Mouse (Mus musculus): ENCODE results near the gene Slc16a5.

Slc16a5 gene

DNA sequence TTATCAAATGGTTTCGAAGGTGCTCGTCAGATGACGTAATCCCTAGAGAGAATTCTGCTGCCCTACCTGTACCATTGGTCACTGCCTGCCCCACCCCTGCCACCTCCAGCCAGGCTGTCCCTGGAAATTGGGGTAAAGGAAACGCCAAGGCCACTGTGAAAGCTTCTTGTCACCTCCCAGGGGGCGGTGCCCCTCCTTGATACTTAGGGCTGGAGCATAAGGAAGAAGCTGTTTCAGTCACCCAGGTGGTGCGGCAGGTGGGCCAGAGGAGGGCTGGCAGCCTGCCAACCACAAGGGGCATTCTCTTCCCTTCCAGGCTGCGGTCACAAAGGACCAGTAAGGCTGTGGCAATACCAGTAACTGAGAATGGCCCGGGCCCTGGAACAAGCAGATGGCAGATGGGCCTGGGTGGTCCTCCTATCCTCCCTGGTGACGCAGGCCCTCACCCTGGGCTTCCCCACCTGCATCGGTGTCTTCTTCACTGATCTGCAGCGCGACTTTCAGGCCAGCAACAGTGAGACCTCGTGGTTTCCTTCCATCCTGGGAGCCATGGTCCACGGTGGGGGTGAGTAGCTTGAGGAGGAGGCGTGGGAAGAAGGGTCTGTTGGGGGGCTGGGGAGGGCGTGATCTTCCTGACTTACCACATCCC lies at the start of gene Slc16a5:
Gene Slc16a5, plus strand, starts transcription at position 232 of the 649 bp plus-strand sequence.
- DNase-seq (ENCODE audit: low spot score in 2 of 2): no peak

DNA sequence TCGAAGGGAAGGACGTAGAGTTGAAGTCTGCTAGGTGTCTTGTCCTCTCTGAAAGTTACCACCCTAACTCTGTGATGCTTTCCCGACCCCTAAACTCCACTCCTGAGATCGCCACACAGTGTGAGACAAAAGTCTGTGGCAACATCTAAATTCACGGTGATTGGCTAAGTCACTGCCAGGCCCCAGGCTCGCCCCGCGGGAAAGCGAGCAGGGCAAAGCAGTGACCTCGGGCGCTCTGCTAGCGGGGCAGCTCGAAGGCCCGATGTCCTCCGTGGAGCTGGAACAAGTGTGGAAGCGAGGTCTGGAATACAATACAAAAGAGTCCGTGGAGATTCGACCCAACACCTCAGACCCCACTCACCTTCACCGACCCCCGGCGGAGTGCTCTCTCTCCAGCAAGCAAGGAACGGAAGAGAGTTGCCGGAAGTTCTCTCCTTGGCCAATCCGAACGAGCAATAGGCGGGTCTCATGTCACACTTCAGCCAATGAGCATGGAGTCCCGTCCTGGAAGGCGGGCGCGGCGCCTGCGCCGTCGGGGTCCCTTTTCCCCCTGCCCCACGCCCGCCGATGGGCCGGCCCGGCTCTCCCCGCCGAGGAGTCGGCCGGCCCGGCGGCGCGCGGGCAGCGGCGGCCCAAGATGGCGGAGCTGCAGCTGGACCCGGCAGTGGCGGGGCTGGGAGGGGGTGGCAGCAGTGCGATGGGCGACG lies 42.6 kb upstream of the Slc16a5 start, which contains the start of the genes Atp5h and Kctd2:
Gene Atp5h, minus strand, starts transcription at position 432 of the 707 bp plus-strand sequence.
Gene Kctd2, plus strand, starts transcription at position 598 of the 707 bp plus-strand sequence.
- DNase-seq (ENCODE audit: low spot score in 2 of 2): peak; percentile 93 to 95

DNA sequence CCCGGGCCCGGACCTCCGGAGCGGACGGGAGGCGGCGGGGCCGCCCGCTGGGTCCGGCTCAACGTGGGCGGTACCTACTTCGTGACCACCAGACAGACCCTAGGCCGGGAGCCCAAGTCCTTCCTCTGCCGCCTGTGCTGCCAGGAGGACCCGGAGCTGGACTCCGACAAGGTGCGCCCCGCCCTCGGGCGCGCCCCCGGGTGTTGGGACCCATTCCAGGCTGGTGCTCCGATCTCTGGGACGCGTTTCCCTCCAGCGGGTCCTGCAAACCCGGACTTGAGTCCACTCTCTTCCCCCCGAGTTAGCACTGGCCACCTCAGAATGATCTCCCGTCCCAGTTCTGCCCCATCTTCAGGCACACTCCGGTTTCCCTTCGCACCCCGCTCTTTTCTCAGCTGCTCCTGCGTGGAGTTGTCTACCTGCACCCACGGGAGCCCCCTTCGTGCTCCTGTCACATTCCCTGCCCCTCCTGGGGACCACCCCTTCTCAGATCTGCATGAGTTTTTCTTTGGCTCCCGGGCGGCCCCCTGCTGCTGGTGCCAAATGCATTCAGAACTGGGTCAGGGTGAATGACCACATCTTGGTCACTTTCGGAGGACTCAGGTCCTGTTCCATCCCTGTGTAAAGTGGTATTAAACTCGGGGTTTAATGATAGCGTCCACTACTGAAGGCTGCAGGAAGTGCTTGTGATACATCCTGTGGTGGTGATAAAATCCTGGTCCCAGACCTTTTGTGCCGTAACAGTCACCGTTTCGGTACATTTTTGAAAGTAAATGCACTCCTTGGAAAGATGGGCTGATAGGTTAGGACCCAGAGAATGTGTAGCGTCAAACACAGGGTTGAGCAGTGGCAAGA lies 41.7 kb upstream of the Slc16a5 start:
- peak; percentile 60 to 72 for DNase-seq (ENCODE audit: low spot score in 2 of 2)

DNA sequence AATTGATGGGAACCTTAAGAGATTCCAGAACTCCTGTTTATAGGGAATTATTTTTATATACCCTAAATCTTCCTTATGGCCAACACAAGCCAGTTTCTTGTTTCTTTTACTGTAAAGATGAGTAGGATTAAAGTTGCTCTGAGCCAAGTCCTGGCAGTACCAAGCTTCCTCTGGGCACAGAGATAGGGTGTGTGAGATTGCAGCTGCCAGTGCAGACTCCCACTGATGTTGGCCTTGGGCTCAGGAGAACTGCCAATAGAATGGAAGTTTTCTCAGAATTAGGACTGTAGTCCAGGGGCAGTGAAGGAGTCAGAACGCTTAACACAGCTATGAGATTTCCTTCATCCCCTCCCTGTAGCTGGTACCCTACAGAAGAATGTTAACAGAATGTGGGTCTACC lies 40.9 kb upstream of the Slc16a5 start:
- DNase-seq (ENCODE audit: low spot score in 2 of 2): no peak

DNA sequence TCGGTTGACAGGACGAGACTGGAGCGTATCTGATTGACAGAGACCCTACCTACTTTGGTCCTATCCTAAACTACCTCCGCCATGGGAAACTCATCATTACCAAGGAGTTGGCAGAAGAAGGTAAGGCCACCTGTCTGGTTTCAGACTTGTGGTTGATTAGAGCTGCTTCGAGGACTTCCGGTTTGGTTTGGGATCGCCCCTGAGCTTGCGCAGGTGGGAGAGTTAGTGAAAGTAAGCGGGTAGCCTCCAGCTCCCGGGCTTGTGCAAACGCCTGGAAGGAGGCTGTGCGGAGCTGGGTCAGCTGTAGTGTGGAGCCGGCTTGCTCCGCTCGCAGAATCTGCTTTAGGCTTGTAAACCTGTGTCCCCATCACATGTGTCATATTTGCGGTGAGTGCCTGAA lies 40.3 kb upstream of the Slc16a5 start:
- DNase-seq (ENCODE audit: low spot score in 2 of 2): no peak

DNA sequence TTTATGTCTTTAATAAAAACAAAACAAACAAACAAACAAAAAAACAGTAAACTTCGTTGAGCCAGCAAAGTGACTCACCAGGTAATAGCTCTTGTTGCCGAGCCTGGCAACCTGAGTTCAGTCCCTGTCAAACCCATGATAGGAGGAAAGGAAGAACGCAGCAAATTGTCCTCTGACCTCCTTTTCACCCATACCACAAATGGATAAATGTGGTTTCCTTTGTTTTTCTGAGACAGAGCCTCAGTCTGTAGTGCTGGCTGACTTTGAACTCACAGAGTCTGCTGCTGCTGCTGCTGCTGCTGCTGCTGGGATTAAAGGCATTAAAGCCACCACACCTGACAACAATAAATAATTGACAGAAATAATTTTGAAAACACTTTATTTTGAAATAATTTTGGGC lies 39.2 kb upstream of the Slc16a5 start:
- no peak for DNase-seq (ENCODE audit: low spot score in 2 of 2)

DNA sequence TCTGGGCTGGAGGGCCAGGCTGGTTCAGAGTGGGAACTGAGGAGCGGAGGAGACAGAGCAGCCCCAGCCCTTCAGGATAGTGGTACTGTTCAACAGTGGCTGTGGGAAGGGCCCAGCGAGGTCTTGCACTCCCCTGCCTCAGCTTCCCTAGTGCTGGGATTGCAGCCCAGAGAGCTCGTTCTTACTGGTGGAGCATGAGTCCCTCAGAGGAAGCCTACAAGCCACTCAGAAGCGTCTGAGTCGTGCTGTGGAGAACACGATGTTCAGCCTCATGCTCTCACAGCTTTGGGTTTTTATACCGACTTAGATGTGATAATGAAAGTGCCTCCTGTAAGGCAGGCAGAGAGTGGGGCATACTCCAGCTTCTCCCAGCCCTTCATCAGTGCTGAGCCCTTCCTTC lies 37.6 kb upstream of the Slc16a5 start:
- DNase-seq (ENCODE audit: low spot score in 2 of 2): no peak

DNA sequence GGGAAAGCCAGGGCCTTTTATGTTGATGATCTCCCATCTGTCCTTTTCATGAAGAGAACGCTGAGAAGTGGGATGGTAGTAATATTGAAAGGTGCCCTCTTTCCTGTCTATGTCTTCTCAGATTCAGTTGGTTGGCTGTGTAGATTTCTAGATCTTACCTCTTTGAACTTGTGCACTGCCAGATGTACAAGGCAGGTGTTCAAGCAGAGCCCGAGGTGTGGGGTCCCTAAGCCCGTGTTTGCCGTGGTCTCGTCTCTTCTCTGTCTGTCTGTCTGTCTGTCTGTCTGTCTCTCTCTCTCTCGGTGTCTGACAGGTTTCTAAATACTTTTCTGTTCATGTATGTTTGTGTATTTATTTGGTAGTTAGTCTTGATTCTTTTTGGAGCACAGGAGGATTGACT lies 36.6 kb upstream of the Slc16a5 start:
- no peak for DNase-seq (ENCODE audit: low spot score in 2 of 2)

DNA sequence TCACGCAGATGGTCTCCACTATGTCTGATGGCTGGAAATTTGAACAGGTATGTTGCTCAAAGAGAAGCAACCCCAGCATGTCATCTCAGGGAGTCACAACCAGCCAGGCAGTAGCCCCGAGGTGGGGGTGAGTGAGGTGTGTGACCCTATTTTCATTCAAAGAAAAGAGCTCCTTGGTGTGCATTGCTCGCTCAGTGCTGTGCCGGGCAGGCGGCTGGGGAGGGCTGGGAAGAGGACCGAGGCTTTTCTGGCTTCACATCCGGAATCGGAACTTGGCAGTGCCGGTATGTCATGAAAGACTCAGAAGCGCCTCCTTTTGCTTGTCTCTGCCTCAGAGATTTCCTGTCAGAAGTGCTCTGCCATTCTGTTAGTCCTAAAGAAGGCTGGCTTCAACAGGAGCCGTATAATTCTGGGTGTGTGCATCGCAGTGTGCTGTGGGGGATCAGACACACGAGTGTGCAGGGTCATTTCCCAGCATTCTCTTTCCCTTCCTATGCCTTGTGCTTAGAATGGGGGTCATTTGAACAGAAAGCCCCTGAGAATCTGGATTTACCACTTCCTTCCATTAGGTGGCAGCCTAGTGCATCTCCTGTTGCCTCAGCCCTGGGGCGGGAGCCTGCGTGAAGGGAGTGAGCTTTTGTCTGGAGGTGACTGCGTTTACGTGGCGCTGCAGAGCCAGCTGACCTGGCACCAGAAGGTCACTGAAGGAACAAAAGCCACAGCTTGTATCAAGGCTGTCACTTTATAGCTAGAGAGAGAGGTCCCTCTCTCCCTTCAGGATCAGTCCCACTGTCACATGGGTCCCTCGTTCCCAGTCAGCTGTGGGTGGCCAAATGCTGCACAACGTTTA lies 34.6 kb upstream of the Slc16a5 start:
- peak; percentile 57 to 66 for DNase-seq (ENCODE audit: low spot score in 2 of 2)

DNA sequence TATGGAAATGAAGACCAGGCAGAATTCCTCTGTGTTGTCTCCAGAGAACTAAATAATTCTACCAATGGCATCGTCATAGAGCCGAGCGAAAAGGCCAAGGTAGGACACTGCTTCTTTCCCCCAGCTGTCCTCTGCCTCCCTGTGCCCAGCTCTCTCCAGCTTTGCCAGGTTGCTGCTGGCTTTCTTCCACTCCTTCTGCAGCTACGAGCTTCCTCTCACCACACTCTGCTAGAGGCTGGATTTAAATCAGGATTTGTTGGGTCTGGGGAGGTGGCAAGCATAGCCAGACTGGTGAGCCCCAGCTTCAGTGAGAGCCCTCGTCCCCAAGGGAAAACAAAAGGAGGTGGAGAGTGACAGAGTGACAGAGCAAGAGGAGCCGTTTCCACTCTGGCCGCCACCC lies 33.0 kb upstream of the Slc16a5 start:
- no peak for DNase-seq (ENCODE audit: low spot score in 2 of 2)

DNA sequence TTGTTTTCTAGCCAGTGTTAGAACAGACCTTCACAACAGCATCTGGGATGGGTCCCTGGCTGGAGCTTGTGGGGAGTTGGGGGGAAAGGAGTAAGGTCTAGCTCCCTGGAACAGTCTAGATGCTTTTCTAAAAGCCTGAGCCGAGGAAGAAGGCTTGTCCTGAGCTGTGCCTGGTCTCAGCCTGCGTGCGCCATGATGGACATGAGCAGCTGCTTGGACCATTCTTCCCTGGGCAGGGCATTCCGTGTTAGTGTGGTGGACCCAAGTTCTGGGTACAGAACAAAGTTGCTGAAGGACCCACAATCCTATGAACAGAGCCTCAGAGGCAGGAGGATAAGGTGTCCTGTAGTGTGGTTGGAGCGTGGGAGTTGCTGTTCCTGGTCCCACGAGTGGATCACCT lies 31.7 kb upstream of the Slc16a5 start:
- DNase-seq (ENCODE audit: low spot score in 2 of 2): no peak

DNA sequence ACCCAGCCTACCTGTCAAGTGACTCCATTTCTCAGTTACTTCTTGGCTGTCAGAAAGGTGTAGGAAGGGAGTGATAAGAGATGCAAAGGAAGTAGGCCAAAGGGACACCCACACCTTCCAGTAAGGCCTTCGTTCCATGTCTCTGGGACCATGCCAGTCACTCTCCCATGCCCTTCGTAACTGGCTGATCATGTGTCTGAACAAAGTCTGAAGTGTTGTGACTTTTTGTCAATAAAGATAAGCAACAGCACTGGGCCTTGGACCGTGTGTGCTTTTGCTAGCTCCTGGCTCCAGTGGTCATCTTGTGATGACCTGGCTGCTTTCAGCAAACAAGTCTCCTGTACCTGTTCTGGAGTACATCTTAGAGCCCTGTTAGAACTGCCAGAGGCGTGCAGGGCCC lies 29.5 kb upstream of the Slc16a5 start:
- DNase-seq (ENCODE audit: low spot score in 2 of 2): no peak

DNA sequence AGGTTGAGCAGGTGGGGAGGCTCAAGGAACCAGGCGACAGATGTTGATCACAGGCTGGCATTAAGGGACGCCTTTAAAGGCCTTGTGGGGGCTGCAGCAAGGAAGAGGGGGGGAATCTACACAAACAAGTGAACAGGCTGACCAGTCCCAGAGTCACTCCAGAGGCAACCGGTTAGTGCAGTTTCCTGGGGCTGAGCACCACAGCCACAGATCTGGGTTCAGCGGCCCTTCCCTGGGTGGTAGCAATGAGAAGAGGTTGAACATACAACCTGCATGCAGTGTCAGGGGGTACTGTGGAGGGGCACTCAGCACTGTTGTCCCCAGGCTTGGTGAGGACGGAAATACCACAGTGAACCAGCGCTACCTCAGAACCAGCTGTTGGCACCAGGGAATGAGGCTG lies 28.9 kb upstream of the Slc16a5 start:
- DNase-seq (ENCODE audit: low spot score in 2 of 2): no peak

DNA sequence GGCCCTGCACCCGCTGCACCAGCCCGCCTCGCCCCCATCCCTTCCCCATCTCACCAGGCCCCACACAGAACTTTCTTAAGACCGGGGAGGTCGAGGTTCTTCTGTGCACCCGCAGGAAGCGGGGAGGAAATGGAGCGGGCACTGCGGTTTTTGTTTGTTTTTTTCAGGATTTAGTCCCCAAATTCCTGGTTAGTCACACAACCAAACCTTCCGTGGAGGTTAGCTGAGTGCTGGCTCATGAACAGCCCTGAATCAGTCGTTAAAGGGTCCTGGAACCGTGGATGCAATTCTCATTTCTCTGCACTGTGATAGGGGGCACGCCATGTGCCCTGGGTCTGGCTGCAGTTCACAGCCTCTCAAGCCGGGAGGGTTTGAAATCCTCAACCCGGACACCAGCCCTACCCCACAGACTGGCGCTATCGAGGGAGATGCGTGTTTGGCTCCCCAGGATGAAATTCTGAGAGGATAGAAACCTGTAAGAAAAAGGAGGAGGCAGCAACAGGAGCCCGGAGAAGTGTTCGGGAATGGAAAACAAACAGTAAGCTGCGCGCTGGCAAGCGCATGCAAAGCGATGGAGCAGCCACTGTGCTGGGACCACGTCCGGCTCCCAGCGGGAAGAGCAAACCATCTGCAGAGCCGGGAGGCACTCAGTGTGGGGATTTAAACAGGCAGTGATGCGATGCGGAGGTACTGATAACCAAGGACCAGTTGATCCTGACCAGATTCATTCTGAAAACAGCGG lies 26.5 kb upstream of the Slc16a5 start:
- no peak for DNase-seq (ENCODE audit: low spot score in 2 of 2)

DNA sequence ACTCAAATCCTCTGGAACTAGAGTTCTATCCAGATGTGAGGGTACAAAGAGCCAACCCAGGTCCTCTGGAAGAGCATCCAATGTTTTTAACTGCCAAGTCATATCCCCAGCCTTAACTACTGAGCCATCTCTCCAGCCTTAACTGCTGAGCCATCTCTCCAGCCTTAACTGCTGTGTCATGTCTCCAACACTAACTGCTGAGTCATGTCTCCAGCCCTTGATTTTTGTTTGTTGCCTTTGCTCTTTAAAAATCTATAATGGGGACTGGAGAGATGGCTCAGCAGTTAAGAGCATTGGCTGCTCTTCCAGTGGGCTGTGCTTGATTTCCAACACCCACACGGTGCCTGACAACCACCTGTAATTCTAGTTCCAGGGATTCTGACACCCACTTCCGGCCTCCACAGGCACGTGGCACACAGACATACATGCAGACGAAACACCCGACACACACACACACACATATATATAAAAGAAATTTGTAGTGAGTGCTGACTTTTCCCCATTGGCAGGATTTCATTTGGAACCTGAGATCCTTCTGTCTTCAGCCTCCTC lies 24.6 kb upstream of the Slc16a5 start:
- no peak for DNase-seq (ENCODE audit: low spot score in 2 of 2)

DNA sequence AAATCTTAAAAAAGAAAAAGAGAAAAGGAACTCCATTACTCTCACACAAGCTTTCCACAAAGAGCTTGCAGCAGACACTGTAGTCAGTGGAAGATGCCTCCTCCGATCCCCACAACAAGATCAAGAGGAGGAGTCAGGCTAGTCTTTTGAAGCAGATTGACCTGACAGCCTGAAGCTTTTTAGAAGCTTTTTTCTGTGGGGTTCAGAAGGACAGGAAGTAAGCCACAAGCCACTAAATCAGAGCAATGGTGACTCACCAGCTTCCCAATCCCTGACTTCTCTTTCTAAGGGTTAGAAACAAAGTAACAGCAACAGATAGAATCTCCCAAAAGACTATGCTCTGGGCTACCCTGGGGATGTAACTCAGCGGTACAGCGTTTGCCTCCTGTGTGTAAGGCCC lies 22.9 kb upstream of the Slc16a5 start:
- no peak for DNase-seq (ENCODE audit: low spot score in 2 of 2)

DNA sequence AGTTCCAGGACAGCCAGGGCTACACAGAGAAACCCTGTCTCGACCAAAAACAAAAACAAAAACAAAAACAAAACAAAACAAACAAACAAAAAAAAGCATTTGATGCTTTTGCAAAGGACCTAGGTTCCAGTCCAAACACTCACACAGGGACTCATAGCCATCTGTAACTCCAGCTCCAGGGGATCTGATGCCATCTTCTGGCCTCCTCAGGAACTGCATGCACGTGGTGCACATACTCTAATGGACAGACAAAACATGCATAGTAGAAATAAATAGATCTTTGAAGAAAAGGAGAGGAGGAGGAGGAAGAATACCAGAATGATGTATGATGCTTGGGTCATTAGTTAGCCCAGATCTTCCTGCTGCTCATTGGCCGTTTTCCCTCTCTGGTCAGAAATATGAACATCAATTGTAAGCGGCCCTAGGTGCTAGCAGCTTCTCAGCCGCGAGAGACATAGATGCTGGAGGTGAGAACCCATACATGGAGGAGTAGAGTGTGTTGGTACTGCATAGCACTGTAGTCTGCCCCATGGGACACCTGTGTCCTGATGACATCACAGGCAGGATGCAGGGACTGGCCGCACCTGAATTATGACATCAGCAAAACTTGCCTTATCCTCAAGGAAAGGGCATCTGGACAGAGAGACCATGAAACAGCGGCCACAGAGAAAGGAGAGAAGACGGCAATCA lies 22.2 kb upstream of the Slc16a5 start, which contains the start of gene Trim80:
Gene Trim80, plus strand, starts transcription at position 640 of the 690 bp plus-strand sequence.
- DNase-seq (ENCODE audit: low spot score in 2 of 2): no peak

DNA sequence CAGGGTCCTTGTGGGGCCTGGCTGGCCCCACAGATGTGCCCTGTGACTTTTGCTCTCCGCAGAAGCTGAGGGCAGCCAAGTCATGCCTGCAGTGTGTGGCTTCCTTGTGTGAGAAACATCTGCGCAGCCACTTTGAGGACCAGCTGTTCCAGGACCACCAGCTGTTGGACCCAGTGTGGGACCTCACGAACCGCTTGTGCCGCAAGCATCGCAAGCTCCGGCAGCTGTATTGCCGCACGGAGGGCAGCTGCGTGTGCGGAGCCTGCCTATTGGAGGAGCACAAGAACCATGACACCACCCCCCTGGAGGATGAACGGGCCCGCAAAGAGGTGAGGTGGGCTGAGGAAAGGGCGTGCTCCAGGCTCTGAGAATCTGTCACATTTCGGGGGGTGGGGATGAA lies 20.9 kb upstream of the Slc16a5 start:
- DNase-seq (ENCODE audit: low spot score in 2 of 2): no peak

DNA sequence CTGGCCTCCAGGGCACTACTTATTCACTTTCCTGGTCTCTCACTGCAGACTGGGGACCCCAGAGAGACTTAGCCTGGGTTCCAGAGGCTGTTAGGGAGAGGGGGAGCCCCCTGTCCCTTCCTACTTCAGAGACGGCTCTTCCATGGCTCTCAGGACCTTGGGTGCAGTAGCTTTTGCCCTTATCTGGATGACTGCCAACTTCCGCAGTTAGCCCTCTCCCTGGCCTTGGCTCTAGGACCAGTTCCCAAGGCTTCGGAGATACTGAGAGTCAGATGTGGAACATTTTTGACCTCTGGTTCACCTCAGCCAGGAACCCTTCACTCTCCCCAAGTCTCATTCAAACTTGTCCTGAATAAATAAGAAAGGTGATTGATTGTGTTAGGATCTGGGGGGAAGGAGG lies 15.4 kb upstream of the Slc16a5 start:
- no peak for DNase-seq (ENCODE audit: low spot score in 2 of 2)

Measured in frontal cortex, postnatal 10 days (tissue).